Mouse (Mus musculus): Measurements from ENCODE around the gene Fgfr2. TPM values are rescaled to one million over a fixed set of nuclear protein-coding genes. Genes with fewer than 3 reads are reported as not detected.

Fgfr2 gene
- polyA plus RNA-seq, 1 experiment = 12.0 TPM

DNA sequence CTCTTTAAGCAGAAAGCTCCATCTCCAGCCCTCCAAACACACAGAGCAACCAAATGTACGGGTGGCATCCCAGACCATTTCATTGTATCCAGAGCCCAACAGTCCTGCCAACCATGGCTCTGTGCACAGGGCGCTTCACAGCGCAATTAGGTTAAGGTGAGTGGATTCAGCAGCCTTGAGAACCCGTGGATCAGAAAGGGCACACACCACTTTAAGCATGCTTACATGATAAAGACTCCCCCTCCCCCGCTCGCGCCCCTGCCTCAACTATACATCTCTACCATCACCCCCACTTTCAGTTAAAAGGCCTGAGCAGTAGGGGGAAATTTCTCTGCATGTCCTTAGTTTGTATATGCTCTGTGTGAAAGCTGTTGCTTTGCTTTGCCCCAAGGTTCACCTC, 2785.5 kb downstream of the Fgfr2 start:
- Histone ChIP-seq H3K27ac (replicated peaks; ENCODE audit: low read depth, low read length) (no peak overlapping the region), H3K4me1 (ENCODE audit: control insufficient read depth, insufficient read depth, insufficient read length, low read length) (no peaks in the 10 kb centered on the region), H3K4me3 (ENCODE audit: insufficient read depth, low read depth, low read length) (no peak overlapping the region)

DNA sequence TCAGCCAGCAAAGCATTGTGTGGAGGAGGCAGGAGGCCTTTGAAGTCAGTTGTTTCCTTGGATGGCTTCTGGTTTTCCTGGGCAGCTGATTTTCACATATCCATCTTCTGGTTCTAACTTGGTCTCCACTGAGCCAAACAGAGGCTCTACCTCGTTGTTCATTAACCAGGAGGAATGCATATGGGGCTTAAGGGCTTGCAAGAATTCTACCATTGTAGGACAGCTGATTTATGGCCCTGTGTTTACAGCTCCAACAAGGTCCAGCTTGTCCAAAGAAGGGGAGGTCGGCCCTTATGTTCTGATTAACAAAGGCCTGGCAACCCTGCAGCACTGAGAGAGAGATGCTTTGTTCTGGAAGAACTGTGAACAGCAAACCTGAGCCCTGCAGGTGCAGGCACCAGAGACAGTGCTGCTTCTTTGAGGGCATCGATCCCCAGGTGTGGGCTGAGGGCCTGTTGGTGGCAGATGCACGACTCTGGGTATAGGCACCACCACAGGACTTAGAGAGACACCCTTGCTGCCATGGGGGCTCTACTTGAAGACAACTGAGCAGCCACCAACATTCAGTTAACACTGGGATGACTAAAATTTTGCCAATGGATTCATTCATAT, 2787.6 kb downstream of the Fgfr2 start:
- H3K4me3 ChIP-seq (ENCODE audit: insufficient read depth, low read depth, low read length) = no peak overlapping the region
- H3K27ac ChIP-seq (replicated peaks; ENCODE audit: low read depth, low read length) = no peak overlapping the region
- no peaks in the 10 kb centered on the region for H3K4me1 ChIP-seq (ENCODE audit: control insufficient read depth, insufficient read depth, insufficient read length, low read length)

DNA sequence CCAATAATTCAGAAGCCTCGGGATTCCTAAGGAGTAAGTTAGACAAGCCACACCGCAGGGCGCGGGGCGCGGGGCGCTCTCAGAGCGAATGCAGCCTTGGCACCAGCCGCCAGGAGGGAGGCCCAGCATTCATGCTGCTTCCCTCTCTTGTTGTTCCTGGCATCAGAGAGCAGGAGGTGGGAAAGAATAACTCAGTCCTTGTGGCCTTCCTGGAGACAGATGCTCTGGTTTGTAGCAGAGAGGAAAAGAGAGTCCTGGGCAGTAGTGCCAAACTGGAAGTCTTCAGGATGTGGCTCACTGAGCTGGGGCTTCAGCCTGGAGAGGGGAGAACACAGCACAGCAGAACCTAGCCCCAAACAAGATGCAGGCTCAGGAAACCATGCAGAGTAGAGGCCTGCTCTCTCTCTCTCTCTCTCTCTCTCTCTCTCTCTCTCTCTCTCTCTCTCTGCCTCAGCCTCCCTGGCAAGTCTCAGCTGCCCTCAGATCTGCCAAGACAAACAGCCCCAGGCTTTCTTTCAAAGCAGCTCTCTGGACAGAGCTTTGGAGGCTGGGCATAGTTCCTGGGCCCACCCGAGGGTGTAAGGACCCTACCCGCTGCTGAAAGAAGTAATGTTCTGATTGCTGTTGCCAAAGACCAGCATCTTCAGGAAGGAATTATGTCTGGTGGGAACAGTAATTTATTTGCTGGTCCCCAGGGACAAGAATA, 2790.5 kb downstream of the Fgfr2 start:
- no peak overlapping the region for H3K27ac ChIP-seq (replicated peaks; ENCODE audit: low read depth, low read length)
- H3K4me1 ChIP-seq (ENCODE audit: control insufficient read depth, insufficient read depth, insufficient read length, low read length) = no peaks in the 10 kb centered on the region
- H3K4me3 ChIP-seq (ENCODE audit: insufficient read depth, low read depth, low read length) = no peak overlapping the region

DNA sequence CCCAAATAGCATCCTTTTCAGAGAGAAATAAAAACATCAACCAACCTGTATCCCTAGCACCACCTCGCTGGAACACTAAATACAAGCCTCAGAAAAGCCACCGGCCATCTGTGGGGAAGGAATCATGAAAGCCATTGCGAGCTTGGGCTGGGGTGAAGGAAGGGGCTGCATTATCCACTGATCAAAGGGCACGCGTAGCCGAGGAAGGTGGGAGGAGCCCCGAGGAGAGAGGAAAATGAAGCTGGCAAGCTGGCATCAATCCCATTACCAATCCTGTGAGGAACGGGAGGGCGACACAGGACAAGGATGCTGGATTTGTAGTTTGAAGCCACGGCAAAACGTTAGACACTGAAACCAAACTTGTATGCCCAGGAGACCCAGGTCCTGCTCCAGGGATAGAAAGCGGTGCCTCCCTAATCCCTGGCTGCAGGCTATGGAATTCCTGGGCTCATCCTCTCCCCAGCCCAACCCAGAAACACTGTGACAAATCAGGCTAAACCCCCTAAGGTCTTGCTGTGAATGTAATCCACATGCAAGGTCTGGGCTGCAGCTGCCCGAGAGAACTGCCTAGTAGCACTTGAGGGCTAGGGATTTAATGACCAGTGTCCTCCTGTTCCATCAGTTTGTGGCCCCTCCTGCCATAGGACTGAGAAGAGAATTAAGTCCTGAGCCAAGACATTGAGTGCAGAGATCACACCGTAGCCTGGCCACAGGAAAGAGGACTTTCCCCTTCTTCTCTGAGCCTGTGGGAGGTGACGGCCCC, 2795.4 kb downstream of the Fgfr2 start:
- no peak overlapping the region for H3K27ac ChIP-seq (replicated peaks; ENCODE audit: low read depth, low read length)
- H3K4me1 ChIP-seq (ENCODE audit: control insufficient read depth, insufficient read depth, insufficient read length, low read length) = peaks cover 8% of the 10 kb centered on the region
- H3K4me3 ChIP-seq (ENCODE audit: insufficient read depth, low read depth, low read length) = no peak overlapping the region

DNA sequence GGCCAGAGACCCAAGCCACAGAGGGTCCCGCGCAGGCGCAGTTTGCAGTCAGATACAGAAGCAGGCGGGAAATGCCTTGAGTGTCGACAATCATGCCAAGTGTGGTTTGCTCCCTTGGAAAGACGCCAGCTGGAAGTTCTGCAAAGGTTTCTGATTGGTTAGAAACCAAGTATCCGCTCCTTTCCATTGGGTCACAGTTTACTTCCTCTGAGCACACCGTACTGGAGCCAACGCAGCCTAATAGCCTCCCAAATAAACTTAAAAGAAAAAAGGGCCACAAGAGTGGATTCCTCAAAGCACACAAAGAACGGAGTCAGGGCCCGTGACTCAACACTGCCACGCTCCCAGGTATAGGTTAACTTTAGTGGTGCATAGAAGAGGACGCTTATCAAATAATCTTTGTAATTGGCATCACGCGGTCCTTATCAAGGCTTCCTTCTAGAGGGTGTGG, 2797.1 kb downstream of the Fgfr2 start:
- Histone ChIP-seq H3K27ac (replicated peaks; ENCODE audit: low read depth, low read length) (no peak overlapping the region), H3K4me3 (ENCODE audit: insufficient read depth, low read depth, low read length) (no peak overlapping the region), H3K4me1 (ENCODE audit: control insufficient read depth, insufficient read depth, insufficient read length, low read length) (peaks cover 8% of the 10 kb centered on the region)

DNA sequence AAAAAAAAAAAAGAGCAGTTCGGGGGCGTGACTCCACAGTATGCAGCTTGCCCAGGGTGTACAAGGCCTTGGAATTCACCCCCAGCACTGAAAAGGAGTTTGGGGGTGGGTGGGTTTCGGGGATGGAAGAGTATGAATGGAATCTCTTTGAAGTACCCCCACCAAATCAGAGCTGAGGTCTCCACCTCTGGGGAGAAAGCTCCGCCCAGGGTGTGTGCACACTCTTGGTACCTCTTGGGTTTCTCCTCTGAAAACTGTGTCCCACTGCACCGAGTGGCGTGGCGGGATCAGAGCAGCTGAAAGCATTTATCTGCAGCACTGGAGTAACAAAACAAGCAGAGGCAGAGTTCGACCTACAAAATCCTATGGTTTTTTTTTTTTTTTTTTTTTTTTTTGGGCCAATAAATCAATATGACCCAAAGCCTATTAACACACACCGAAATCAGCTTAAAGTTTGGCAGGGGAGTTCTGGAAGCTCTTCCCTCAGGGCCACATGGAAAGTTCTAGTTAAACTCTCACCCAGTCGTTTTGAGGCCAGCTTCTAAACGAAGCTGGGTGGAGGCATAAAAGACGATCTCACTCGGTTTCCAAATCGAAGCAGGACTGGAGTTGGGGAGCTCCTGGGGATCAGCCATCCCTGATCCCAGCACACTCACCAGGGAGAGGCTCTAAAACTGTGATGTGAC, 2798.3 kb downstream of the Fgfr2 start:
- Histone ChIP-seq H3K4me1 (ENCODE audit: control insufficient read depth, insufficient read depth, insufficient read length, low read length) (peaks cover 8% of the 10 kb centered on the region), H3K4me3 (ENCODE audit: insufficient read depth, low read depth, low read length) (peak overlapping the region; percentile 26; the same call in 1 of the 2 replicates), H3K27ac (replicated peaks; ENCODE audit: low read depth, low read length) (peak overlapping the region; percentile 83)

DNA sequence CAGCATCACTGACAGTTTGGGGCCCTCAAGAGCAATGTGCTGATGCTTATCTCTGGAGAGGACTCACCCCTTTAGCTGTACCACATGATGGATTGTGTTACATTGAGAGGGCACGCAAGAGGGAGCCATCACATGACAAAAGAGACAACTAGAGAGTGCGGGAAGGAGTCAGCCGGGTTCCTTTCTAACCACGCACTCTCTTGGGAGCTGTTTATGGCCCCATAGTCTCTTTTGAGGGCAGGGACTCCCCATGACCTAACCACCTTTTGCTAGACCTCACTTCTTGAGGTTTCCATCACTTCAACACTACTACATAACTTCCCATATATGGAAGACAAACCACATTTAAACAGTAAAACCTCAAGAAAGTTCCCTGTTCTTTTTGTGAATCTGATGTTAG, 2799.4 kb downstream of the Fgfr2 start:
- Histone ChIP-seq H3K4me3 (ENCODE audit: insufficient read depth, low read depth, low read length) (no peak overlapping the region), H3K27ac (replicated peaks; ENCODE audit: low read depth, low read length) (no peak overlapping the region), H3K4me1 (ENCODE audit: control insufficient read depth, insufficient read depth, insufficient read length, low read length) (peaks cover 8% of the 10 kb centered on the region)

DNA sequence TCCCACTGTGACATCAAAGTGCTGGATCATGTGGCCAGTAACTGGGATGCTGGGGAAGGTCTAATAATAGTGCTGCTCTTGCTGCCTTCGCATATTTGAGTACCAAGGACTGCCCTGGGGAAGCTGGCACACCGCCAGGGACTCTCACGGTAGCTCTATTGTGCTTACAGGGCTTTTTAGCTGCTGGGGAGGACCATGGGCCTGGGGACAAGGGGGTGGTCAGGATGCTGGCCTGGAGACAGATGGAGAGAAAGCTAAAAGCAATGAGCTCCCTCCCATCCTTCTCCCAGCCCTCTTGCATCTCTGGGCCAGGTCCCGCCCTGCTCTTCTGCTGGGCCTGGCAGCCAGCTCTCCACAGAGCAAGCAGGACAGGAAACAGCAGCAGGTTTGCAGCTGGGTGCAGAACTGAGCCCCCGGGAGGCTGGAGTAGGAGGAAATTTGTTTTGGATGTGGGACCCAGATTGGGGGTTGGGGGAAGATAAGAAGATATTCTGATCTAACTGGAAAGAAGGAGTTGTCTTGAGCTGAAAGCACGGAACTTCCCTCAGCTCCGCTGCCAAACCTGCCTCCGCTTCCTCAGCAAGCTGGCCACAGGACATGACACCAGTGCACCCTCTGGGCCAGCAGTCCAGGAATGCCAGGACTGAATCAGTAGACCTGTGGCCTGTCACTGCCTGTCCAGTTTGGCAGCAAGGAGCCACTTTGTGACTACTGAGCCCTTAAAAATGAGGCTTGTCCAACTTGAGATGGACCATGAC, 2803.2 kb downstream of the Fgfr2 start:
- no peak overlapping the region for H3K27ac ChIP-seq (replicated peaks; ENCODE audit: low read depth, low read length)
- H3K4me1 ChIP-seq (ENCODE audit: control insufficient read depth, insufficient read depth, insufficient read length, low read length) = no peaks in the 10 kb centered on the region; the same call in 1 of the 2 replicates
- H3K4me3 ChIP-seq (ENCODE audit: insufficient read depth, low read depth, low read length) = no peak overlapping the region

DNA sequence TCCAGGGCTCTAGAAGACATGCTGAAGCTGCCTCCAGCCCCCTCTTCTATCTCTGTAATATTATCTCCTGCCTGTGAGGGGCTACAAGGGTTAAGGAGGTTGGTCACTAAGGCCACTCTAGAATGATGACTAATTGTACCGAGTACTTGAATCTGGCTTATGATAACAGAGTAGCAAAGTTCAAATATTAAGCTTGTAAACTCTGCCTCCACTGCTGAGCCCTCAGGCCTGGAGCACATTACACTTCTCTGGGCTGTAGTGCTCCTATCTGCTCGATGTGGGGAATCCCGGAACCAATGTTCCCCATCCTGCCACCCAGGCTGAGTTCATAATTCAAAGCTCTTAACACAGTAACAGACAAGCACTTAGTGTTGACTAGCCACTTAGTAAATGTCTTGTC, 2806.9 kb downstream of the Fgfr2 start:
- Histone ChIP-seq H3K4me1 (ENCODE audit: control insufficient read depth, insufficient read depth, insufficient read length, low read length) (peaks cover 6% of the 10 kb centered on the region; the same call in 1 of the 2 replicates), H3K4me3 (ENCODE audit: insufficient read depth, low read depth, low read length) (no peak overlapping the region), H3K27ac (replicated peaks; ENCODE audit: low read depth, low read length) (no peak overlapping the region)

DNA sequence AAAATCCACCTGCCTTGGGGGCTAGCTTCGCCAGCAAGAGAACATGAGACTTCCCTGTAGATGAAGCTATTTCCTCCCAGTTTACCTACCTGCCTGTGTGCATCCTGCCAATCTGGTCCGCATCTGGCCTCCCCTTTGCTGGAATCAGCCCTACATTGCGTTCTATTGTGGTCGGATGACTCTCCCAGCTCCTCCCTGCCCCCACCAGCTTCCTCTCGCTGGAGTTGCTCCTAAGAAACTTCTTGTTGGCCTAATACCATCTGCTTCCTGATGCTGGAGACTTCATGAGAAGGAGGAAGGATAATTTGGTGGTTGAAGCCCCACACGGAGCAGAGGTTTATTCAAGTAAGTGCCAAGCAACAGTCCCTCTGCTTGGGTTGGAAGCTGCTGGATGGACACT, 2807.9 kb downstream of the Fgfr2 start:
- H3K27ac ChIP-seq (replicated peaks; ENCODE audit: low read depth, low read length) = no peak overlapping the region
- no peak overlapping the region for H3K4me3 ChIP-seq (ENCODE audit: insufficient read depth, low read depth, low read length)
- H3K4me1 ChIP-seq (ENCODE audit: control insufficient read depth, insufficient read depth, insufficient read length, low read length) = peaks cover 6% of the 10 kb centered on the region; the same call in 1 of the 2 replicates

DNA sequence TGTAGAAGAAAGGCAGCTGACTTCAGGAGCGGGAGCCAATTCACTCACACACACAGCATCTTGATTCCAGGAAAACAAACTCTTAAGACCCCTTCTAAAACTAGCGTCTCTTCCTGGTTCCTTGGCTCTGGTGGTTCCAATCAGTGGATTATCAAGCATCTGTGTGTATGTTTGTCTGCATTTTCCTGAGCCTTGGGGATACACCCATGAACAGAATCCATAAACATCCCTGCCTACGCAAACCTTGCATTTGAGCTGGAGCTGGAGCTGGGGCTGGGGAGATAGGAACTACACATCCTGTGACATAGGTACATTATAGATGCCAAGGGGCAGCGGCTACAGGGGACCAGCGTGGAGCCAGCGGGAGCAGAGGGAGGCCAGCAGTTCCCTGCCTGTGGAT, 2808.5 kb downstream of the Fgfr2 start:
- no peak overlapping the region for H3K4me3 ChIP-seq (ENCODE audit: insufficient read depth, low read depth, low read length)
- peaks cover 6% of the 10 kb centered on the region; the same call in 1 of the 2 replicates for H3K4me1 ChIP-seq (ENCODE audit: control insufficient read depth, insufficient read depth, insufficient read length, low read length)
- H3K27ac ChIP-seq (replicated peaks; ENCODE audit: low read depth, low read length) = no peak overlapping the region

DNA sequence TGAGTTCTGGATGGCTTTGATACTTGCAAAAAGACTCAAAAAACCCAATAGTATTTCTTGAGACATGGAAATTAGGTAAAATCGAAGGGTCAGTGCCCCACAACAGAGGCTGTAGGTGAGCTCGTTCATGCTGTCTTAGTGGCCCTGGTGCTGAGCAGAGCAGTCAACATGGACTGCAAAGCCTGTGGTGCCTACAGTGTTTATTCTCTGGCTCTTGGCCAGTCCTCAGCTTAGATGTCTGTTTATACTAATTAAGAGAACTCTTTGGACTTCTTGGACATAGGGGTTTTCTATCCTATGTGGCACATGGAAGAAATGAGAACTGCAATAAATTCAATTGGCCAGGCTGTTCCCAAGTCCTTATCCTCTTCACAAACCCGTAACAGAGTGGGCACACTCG, 2811.8 kb downstream of the Fgfr2 start:
- no peak overlapping the region for H3K27ac ChIP-seq (replicated peaks; ENCODE audit: low read depth, low read length)
- H3K4me1 ChIP-seq (ENCODE audit: control insufficient read depth, insufficient read depth, insufficient read length, low read length) = peaks cover 6% of the 10 kb centered on the region; the same call in 1 of the 2 replicates
- no peak overlapping the region for H3K4me3 ChIP-seq (ENCODE audit: insufficient read depth, low read depth, low read length)

DNA sequence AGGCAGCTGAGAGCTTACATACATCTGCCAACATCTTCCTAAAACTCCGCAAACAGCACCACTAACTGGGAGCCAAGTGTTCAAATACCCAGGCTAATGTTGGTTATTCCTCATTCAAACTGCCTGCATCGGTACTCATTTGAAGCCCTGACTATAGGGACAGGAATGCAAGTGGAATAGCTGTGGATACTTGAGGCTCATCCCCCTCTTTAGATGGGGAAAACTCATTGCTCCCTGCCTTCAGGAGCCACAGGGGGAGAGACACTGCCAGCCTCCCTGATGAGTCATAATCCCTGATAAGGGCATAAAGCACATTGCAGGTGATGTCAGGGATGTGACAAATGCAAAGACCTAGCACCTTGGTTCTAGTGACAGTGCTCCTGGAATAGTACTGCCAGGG, 2814.0 kb downstream of the Fgfr2 start:
- Histone ChIP-seq H3K4me1 (ENCODE audit: control insufficient read depth, insufficient read depth, insufficient read length, low read length) (peaks cover 6% of the 10 kb centered on the region; the same call in 1 of the 2 replicates), H3K4me3 (ENCODE audit: insufficient read depth, low read depth, low read length) (no peak overlapping the region), H3K27ac (replicated peaks; ENCODE audit: low read depth, low read length) (no peak overlapping the region)

DNA sequence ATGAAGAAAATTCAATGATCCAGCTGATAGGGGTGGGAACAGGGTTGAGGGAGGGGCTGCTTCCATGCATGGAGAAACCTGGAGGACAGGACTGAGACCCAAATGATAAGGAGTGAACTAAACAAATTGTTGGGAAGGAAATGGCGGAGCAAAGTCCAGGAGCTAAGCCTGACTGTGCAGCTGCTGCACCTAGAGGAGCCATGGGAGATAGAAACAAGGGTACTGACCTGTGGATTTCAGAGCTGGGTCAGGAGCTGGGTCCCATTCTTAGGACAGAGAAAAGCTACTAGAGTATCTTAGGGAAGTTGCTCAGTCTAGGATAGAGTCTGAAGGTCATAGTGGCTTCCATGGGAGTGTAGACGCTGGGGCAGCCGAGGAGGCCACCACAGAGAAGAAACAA, 2816.1 kb downstream of the Fgfr2 start:
- Histone ChIP-seq H3K4me1 (ENCODE audit: control insufficient read depth, insufficient read depth, insufficient read length, low read length) (no peaks in the 10 kb centered on the region), H3K27ac (replicated peaks; ENCODE audit: low read depth, low read length) (no peak overlapping the region), H3K4me3 (ENCODE audit: insufficient read depth, low read depth, low read length) (no peak overlapping the region)
